Mouse (Mus musculus) liver, embryonic 11.5 days (tissue): ENCODE data around the gene Gbx2. TPM values are rescaled to one million over a fixed set of nuclear protein-coding genes. Genes with fewer than 3 reads are reported as not detected.

ENCODE experiments used
- ATAC-seq: fragments of 200-750 bp; cut with Nextera tagmentation; replicated peaks from 2 replicates; pipeline ENCODE4 v1.8.0; 2017; ENCODE audit warnings: moderate number of reproducible peaks, mild to moderate bottlenecking, moderate TSS enrichment, moderate library complexity; ENCODE audit not compliant: low FRiP score
- DNase-seq: peaks from one replicate; pipeline ENCODE4 v3.0.0-alpha.2; 2017; ENCODE audit warnings: low spot score
- H3K27ac ChIP-seq: fragments of 300-500 bp; sonication (generic); 2 replicates; pipeline ENCODE4 v1.5.1; 2014; ENCODE audit warnings: mild to moderate bottlenecking, low read depth, low read length, control low read depth
- H3K27me3 ChIP-seq: fragments of 300-500 bp; sonication (generic); replicated peaks from 2 replicates; pipeline ENCODE4 v1.6.1; 2014; ENCODE audit warnings: low read length, mixed read lengths; ENCODE audit not compliant: control insufficient read depth, insufficient read depth
- H3K36me3 ChIP-seq: fragments of 300-500 bp; sonication (generic); 2 replicates; pipeline ENCODE4 v1.6.1; 2014; ENCODE audit warnings: mild to moderate bottlenecking, low read length, moderate library complexity, mixed read lengths; ENCODE audit not compliant: control insufficient read depth, insufficient read depth
- H3K4me1 ChIP-seq: fragments of 300-500 bp; sonication (generic); replicated peaks from 2 replicates; pipeline ENCODE4 v1.6.1; 2014; ENCODE audit warnings: low read length, mixed read lengths; ENCODE audit not compliant: control insufficient read depth, insufficient read depth
- H3K4me2 ChIP-seq: fragments of 300-500 bp; sonication (generic); 2 replicates; pipeline ENCODE4 v1.6.1; 2014; ENCODE audit warnings: mild to moderate bottlenecking, control low read depth, moderate library complexity
- H3K4me3 ChIP-seq: fragments of 300-500 bp; sonication (generic); 2 replicates; pipeline ENCODE4 v1.5.1; 2014; ENCODE audit warnings: low read depth, low read length, control low read depth
- H3K9ac ChIP-seq: fragments of 300-500 bp; sonication (generic); 2 replicates; pipeline ENCODE4 v1.6.1; 2014; ENCODE audit warnings: low read depth, low read length, control low read depth
- H3K9me3 ChIP-seq: fragments of 300-500 bp; sonication (generic); 2 replicates; pipeline ENCODE4 v1.6.1; 2016; ENCODE audit warnings: low read length, inconsistent platforms, mixed read lengths; ENCODE audit not compliant: control insufficient read depth
- WGBS: fragments of 180-500 bp; shearing (Covaris S2); extraction: QIAGEN DNeasy Blood & Tissue Kit; methylation state at CpG from one replicate; pipeline ENCODE4 v1.1.7; 2014; 5-methylcytosine and 5-hydroxymethylcytosine counted together
- polyA plus RNA-seq: library from polyadenylated mRNA; unstranded; fragments of >200 nt; fragmentation: Nextera tagmentation; extraction: Ambion mirVana; gene quantifications from 2 replicates; pipeline ENCODE4 v1.2.1, GENCODE M21; 2014

Gbx2 gene
- polyA plus RNA-seq, 1 experiment from 2014 or later: 2.9 TPM

GRCm38 (mm10) chr1:89933028-89933427, 2.0 kb upstream of the Gbx2 start:
- Histone ChIP-seq H3K4me2 (no peak overlapping the region), H3K27me3 (peaks cover 99% of the 10 kb centered on the region), H3K36me3 (no peaks in the 10 kb centered on the region), H3K4me1 (peaks cover 8% of the 10 kb centered on the region), H3K27ac (no peak overlapping the region), H3K9me3 (no peaks in the 10 kb centered on the region), H3K9ac (no peak overlapping the region), H3K4me3 (no peak overlapping the region)
- WGBS: 17% methylated on average over 6 of the region's 6 CpGs
- ATAC-seq: no peak
- DNase-seq: no peak

GRCm38 (mm10) chr1:89932616-89933015, 1.6 kb upstream of the Gbx2 start:
- 17% methylated on average over 16 of the region's 16 CpGs for WGBS
- Histone ChIP-seq H3K27me3 (peaks cover 99% of the 10 kb centered on the region), H3K4me1 (peaks cover 8% of the 10 kb centered on the region), H3K9ac (no peak overlapping the region), H3K4me2 (no peak overlapping the region), H3K9me3 (no peaks in the 10 kb centered on the region), H3K36me3 (no peaks in the 10 kb centered on the region), H3K27ac (no peak overlapping the region), H3K4me3 (no peak overlapping the region)
- no peak for DNase-seq
- ATAC-seq: no peak

DNA sequence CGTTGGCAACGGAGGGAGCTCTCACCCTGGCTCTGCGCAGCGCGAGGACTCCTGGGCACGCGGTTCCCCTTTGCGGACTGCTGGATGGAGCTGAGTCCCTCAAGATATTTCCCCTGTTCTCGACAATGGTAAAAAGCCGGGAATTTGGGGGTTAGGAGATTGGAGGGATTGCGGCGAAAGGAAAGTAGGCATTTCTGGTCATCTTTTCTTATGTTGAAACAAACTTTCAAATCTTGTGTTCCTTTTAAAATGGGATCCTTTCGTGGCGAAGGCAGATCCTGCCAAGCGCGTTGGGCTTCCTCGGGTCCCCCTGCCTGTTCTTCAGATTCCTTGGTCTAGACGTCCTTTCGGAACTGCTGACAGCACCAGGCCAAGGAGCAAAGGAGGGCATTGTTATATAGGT, 1.0 kb upstream of the Gbx2 start:
- DNase-seq: no peak
- H3K4me3 ChIP-seq: no peak overlapping the region
- no peak overlapping the region for H3K4me2 ChIP-seq
- H3K4me1 ChIP-seq: peaks cover 12% of the 10 kb centered on the region
- whole genome bisulfite sequencing: 9% methylated on average over 19 of the region's 19 CpGs
- no peaks in the 10 kb centered on the region for H3K9me3 ChIP-seq
- ATAC-seq: no peak
- peaks cover 99% of the 10 kb centered on the region for H3K27me3 ChIP-seq
- H3K27ac ChIP-seq: no peak overlapping the region
- no peak overlapping the region for H3K9ac ChIP-seq
- no peaks in the 10 kb centered on the region for H3K36me3 ChIP-seq

DNA sequence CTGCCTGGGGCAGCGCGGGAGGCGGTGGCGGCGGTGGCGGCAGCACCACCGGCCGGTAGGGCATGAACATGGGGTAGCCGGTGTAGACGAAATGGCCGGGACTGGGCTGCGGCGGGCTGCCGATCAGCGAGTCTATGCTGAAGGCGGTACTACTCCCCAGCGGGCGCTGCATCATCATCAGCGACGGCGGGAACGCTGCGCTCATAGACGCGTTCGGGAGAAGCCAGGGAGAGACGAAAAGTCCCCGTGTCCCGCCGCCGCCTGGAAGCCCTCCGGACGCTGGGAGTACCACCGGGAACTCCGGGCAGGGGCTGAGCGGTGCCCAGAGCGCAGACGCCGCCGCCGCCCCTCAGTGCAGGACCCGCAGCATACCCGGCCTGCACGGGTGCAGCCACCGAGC, 428 bp downstream of the Gbx2 start:
- DNase-seq (no peak), ATAC-seq (peak; percentile 40)
- Histone ChIP-seq H3K9ac (peak overlapping the region; percentile 25), H3K9me3 (no peaks in the 10 kb centered on the region), H3K4me1 (peaks cover 12% of the 10 kb centered on the region), H3K4me2 (peak overlapping the region; percentile 85), H3K4me3 (peak overlapping the region; percentile 54), H3K36me3 (no peaks in the 10 kb centered on the region), H3K27me3 (peaks cover 99% of the 10 kb centered on the region), H3K27ac (no peak overlapping the region)
- WGBS: 1% methylated on average over 39 of the region's 45 CpGs

DNA sequence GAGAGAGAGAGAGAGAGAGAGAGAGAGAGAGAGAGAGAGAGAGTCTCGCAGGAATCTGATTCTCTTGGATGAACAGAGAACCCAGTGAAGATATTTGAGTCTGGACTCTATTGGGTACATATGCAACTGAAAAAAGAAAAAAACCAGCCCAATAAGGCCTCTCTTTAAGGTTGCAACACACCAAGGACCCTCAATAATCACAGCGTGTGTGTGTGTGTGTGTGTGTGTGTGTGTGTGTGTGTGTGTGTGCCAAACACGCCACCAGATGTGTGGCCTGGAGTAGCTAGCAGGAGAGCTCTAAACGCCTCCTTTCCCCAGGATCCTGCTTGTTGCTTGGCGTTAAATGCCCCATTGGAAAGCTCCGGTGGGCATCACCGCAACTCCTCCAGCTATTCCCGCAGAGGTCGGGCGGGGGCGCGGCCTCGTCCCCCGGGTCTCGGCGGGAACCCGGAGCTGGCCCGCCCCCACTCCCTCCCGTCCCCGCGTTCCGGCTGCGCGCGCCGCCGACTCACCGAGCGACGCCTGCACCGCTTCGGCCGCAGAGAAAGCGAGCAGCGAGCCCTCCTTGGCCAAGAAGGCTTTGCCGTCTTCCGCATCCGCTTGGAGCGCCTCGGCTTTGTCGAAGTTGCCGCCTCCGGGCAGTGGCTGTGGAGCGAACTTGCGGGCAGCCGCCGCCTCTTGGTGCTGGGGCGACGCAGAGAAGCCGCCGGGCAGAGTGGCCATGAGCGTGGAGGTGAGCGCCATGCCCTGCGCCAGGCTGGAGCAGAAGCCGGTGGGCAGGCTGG, 1.1 kb downstream of the Gbx2 start:
- peak overlapping the region; percentile 25 for H3K9ac ChIP-seq
- peaks cover 12% of the 10 kb centered on the region for H3K4me1 ChIP-seq
- no peak overlapping the region for H3K27ac ChIP-seq
- under 1% methylated on average over 55 of the region's 55 CpGs for WGBS
- H3K4me3 ChIP-seq: peak overlapping the region; percentile 54
- H3K9me3 ChIP-seq: no peaks in the 10 kb centered on the region
- DNase-seq (no peak), ATAC-seq (no peak)
- peaks cover 99% of the 10 kb centered on the region for H3K27me3 ChIP-seq
- H3K4me2 ChIP-seq: peak overlapping the region; percentile 85
- H3K36me3 ChIP-seq: no peaks in the 10 kb centered on the region

- Histone ChIP-seq H3K4me2 (peak overlapping the region; percentile 85), H3K4me3 (peak overlapping the region; percentile 29; the same call in 1 of the 2 replicates)
These were observed 1.8 kb downstream of the Gbx2 start for GRCm38 (mm10) chr1:89929181-89929580.

DNA sequence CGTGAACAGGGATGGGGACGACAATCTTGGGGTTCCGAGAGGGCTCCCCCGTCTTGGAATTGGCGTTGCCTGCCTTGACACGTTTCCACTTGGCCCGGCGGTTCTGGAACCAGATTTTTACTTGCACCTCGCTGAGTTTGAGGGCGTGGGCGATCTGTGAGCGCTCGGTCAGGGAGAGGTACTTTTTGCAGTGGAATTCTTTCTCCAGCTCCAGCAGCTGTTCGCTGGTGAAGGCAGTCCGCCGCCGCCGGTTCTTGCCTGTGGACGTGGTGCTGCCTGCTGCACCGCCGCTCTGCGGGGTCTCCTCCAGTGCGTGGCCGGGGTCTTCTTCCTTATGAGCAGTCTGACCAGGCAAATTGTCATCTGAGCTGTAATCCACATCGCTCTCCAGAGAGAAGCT, 2.3 kb downstream of the Gbx2 start:
- 13% methylated on average over 25 of the region's 25 CpGs for WGBS
- Histone ChIP-seq H3K4me2 (peak overlapping the region; percentile 85), H3K4me1 (peaks cover 12% of the 10 kb centered on the region)

More at GRCm38 (mm10) chr1:89929181-89929580, 1.8 kb downstream of the Gbx2 start:
- Histone ChIP-seq H3K36me3 (no peaks in the 10 kb centered on the region), H3K4me1 (peaks cover 12% of the 10 kb centered on the region), H3K27me3 (peaks cover 99% of the 10 kb centered on the region), H3K27ac (no peak overlapping the region), H3K9me3 (no peaks in the 10 kb centered on the region), H3K9ac (no peak overlapping the region)
- 2% methylated on average over 6 of the region's 6 CpGs for WGBS
- DNase-seq: no peak
- no peak for ATAC-seq

GRCm38 (mm10) chr1:89927061-89927661, 3.8 kb downstream of the Gbx2 start:
- ATAC-seq: no peak
- WGBS: 1% methylated on average over 36 of the region's 36 CpGs
- H3K4me1 ChIP-seq: peaks cover 12% of the 10 kb centered on the region
- no peaks in the 10 kb centered on the region for H3K9me3 ChIP-seq
- no peak overlapping the region for H3K27ac ChIP-seq
- H3K4me3 ChIP-seq: peak overlapping the region; percentile 40
- DNase-seq: no peak
- H3K4me2 ChIP-seq: peak overlapping the region; percentile 67
- H3K36me3 ChIP-seq: no peaks in the 10 kb centered on the region
- H3K27me3 ChIP-seq: peaks cover 100% of the 10 kb centered on the region
- H3K9ac ChIP-seq: no peak overlapping the region

More for the DNA sequence above, 2.3 kb downstream of the Gbx2 start:
- ATAC-seq (no peak), DNase-seq (no peak)
- Histone ChIP-seq H3K9ac (no peak overlapping the region; the same call in 1 of the 2 replicates), H3K9me3 (no peaks in the 10 kb centered on the region), H3K27ac (no peak overlapping the region), H3K4me3 (peak overlapping the region; percentile 29; the same call in 1 of the 2 replicates), H3K36me3 (no peaks in the 10 kb centered on the region), H3K27me3 (peaks cover 99% of the 10 kb centered on the region)
